Mouse (Mus musculus): ENCODE measurements around the gene Prmt7. TPM values are rescaled to one million over a fixed set of nuclear protein-coding genes. Genes with fewer than 3 reads are reported as not detected.

The Prmt7 gene
- 10.5 and 11.0 TPM in 2 replicates for polyA plus RNA-seq (2012; rRNA removed; ENCODE audit: low replicate concordance)

DNA sequence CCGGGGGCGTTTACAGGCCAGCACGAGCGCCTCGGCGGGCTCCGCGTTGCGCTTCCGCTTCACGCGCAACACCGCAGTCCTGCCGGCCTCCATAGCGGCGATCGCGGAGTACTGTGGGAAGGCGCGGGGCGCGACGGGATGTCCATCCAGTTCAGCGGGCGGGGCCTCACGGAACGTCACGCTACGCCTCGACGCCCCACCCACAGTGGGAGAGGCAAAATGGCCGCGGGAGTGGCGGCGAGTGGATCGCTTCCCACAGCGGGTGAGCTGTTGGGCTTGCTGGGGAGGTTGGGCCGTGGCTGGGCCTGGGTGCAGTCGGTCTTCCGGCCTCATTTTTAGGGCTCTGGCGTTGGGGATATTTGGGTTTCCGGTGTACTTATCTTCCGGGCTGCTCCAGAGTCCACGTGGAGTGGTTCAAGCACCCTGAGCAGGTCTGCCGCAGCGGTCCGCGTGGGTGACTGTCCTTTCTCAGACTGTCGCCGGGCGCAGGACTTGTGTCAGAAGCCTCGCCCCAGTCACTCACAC, at the start of gene Prmt7, which contains the start of gene Slc7a6os:
Prmt7 (plus strand) TSS at position 116 of the 525 bp plus-strand sequence.
Slc7a6os (minus strand) TSS at position 115 of the 525 bp plus-strand sequence.

GRCm38 (mm10) chr8:106168356-106169016, 42.2 kb upstream of the Prmt7 start, which contains the start of gene Slc7a6:
Gene Slc7a6, plus strand, starts transcription at chr8:106168857.

Other genes starting within 250 kb of the Prmt7 start
- gene Slc12a4, start 244.8 kb upstream of the Prmt7 start, polyA plus RNA-seq (2012; rRNA removed; ENCODE audit: low replicate concordance), result 6.2 and 9.9 TPM in 2 replicates
- 0.15 and 0.34 TPM in 2 replicates for gene Dpep3, start 231.5 kb upstream of the Prmt7 start, polyA plus RNA-seq (2012; rRNA removed; ENCODE audit: low replicate concordance)
- gene Dus2, start 219.6 kb upstream of the Prmt7 start, polyA plus RNA-seq (2012; rRNA removed; ENCODE audit: low replicate concordance), result 1.9 and 5.0 TPM in 2 replicates
- not detected in 2 replicates for gene Dpep2nb, start 205.0 kb upstream of the Prmt7 start, polyA plus RNA-seq (2012; rRNA removed; ENCODE audit: low replicate concordance)
- gene Ddx28, start 199.1 kb upstream of the Prmt7 start, polyA plus RNA-seq (2012; rRNA removed; ENCODE audit: low replicate concordance), result 4.9 and 5.3 TPM in 2 replicates
- gene Nfatc3, start 152.1 kb upstream of the Prmt7 start, polyA plus RNA-seq (2012; rRNA removed; ENCODE audit: low replicate concordance), result 7.6 and 11.6 TPM in 2 replicates
- gene Esrp2, start 74.0 kb upstream of the Prmt7 start, polyA plus RNA-seq (2012; rRNA removed; ENCODE audit: low replicate concordance), result 25.8 and 43.6 TPM in 2 replicates
- 2.7 and 3.5 TPM in 2 replicates for gene Pla2g15, start 60.5 kb upstream of the Prmt7 start, polyA plus RNA-seq (2012; rRNA removed; ENCODE audit: low replicate concordance)
- gene Slc7a6, start 42.1 kb upstream of the Prmt7 start, polyA plus RNA-seq (2012; rRNA removed; ENCODE audit: low replicate concordance), result 2.4 and 7.9 TPM in 2 replicates
- gene Slc7a6os, start within 50 bp of the Prmt7 start, polyA plus RNA-seq (2012; rRNA removed; ENCODE audit: low replicate concordance), result 10.1 and 15.1 TPM in 2 replicates
- gene Smpd3, start 127.1 kb downstream of the Prmt7 start, polyA plus RNA-seq (2012; rRNA removed; ENCODE audit: low replicate concordance), result 44.2 and 53.9 TPM in 2 replicates
- 0.32 and 0.71 TPM in 2 replicates for gene Zfp90, start 204.4 kb downstream of the Prmt7 start, polyA plus RNA-seq (2012; rRNA removed; ENCODE audit: low replicate concordance)